Mouse (Mus musculus): ENCODE data around the gene Slit3. TPM values are rescaled to one million over a fixed set of nuclear protein-coding genes. Genes with fewer than 3 reads are reported as not detected.

The Slit3 gene
- total and polyA plus RNA-seq, 3 experiments = not detected

GRCm38 (mm10) chr11:35282825-35283571 is 162.0 kb downstream of the Slit3 start:
- Histone ChIP-seq H3K9ac (ENCODE audit: control insufficient read depth, low read depth, low read length, poor library complexity, severe bottlenecking) (no peak overlapping the region), H3K27me3 (ENCODE audit: control insufficient read depth in 1 of 2, insufficient read depth in 2 of 2, low read length in 2 of 2) (no peaks in the 10 kb centered on the region), H3K9me3 (replicated peaks; ENCODE audit: insufficient read depth, low read length) (no peaks in the 10 kb centered on the region), H3K27ac (ENCODE audit: control insufficient read depth, low read depth, low read length) (no peak overlapping the region), H3K4me3 (ENCODE audit: control insufficient read depth in 1 of 2, insufficient read depth in 1 of 2, low read depth in 2 of 2, low read length in 2 of 2) (no peak overlapping the region), H3K4me1 (ENCODE audit: control insufficient read depth in 1 of 2, insufficient read depth in 2 of 2, low read length in 2 of 2) (no peaks in the 10 kb centered on the region), H3K36me3 (ENCODE audit: control insufficient read depth in 1 of 2, insufficient read depth in 2 of 2, low read length in 2 of 2) (no peaks in the 10 kb centered on the region), H3K79me2 (ENCODE audit: control insufficient read depth, insufficient read depth, low read length, poor library complexity) (no peaks in the 10 kb centered on the region)
- TF ChIP-seq CTCF (IDR thresholded peaks at IDR 0.05 in 2 of 3, conservative IDR thresholded peaks at IDR 0.05 in 1 of 3; ENCODE audit: control insufficient read depth in 1 of 3, insufficient read depth in 1 of 3, low read depth in 2 of 3, low read length in 3 of 3, poor library complexity in 1 of 3, severe bottlenecking in 1 of 3) (no peak), CHD2 (IDR thresholded peaks at IDR 0.05; ENCODE audit: low read length) (no peak), ETS1 (IDR thresholded peaks at IDR 0.05; ENCODE audit: low read depth, low read length) (no peak), MAZ (IDR thresholded peaks at IDR 0.05; ENCODE audit: low read depth, low read length) (no peak), TAL1 (IDR thresholded peaks at IDR 0.05; ENCODE audit: low read length) (no peak), MEF2A (IDR thresholded peaks at IDR 0.05; ENCODE audit: extremely low read depth, insufficient replicate concordance, low read depth, low read length, poor library complexity, severe bottlenecking) (no peak), ZNF384 (IDR thresholded peaks at IDR 0.05; ENCODE audit: low read depth, low read length) (no peak), NRF1 (IDR thresholded peaks at IDR 0.05; ENCODE audit: insufficient read depth, low read depth, low read length, poor library complexity, severe bottlenecking) (no peak), MXI1 (IDR thresholded peaks at IDR 0.05; ENCODE audit: low read depth, low read length) (no peak), RCOR1 (IDR thresholded peaks at IDR 0.05; ENCODE audit: low read depth, low read length) (no peak), ELF1 (IDR thresholded peaks at IDR 0.05; ENCODE audit: low read depth, low read length) (no peak), CHD1 (IDR thresholded peaks at IDR 0.05; ENCODE audit: low read depth, low read length) (no peak), MAX (IDR thresholded peaks at IDR 0.05; ENCODE audit: low read length) (no peak), POLR2AphosphoS2 (IDR thresholded peaks at IDR 0.05; ENCODE audit: low read length) (no peak), TCF12 (IDR thresholded peaks at IDR 0.05; ENCODE audit: low read depth, low read length) (no peak), TBP (IDR thresholded peaks at IDR 0.05; ENCODE audit: low read depth, low read length) (no peak), MYB (IDR thresholded peaks at IDR 0.05; ENCODE audit: low read depth, low read length) (no peak), SIN3A (IDR thresholded peaks at IDR 0.05; ENCODE audit: low read length) (no peak), MYC (IDR thresholded peaks at IDR 0.05; ENCODE audit: low read depth, low read length) (no peak)
- DNase-seq (ENCODE audit: low read depth, low spot score) = no peak

- H3K4me3 ChIP-seq (ENCODE audit: control insufficient read depth in 1 of 2, insufficient read depth in 1 of 2, low read depth in 2 of 2, low read length in 2 of 2) = no peak overlapping the region
- H3K27ac ChIP-seq (ENCODE audit: control insufficient read depth, low read depth, low read length) = no peak overlapping the region
- no peaks in the 10 kb centered on the region for H3K79me2 ChIP-seq (ENCODE audit: control insufficient read depth, insufficient read depth, low read length, poor library complexity)
- H3K9ac ChIP-seq (ENCODE audit: control insufficient read depth, low read depth, low read length, poor library complexity, severe bottlenecking) = no peak overlapping the region
- no peaks in the 10 kb centered on the region for H3K36me3 ChIP-seq (ENCODE audit: control insufficient read depth in 1 of 2, insufficient read depth in 2 of 2, low read length in 2 of 2)
- TF ChIP-seq POLR2AphosphoS5 (IDR thresholded peaks at IDR 0.05; ENCODE audit: borderline replicate concordance, low read depth, low read length) = no peak
- no peak for TF ChIP-seq CHD1 (IDR thresholded peaks at IDR 0.05; ENCODE audit: low read depth, low read length)
- TF ChIP-seq CHD2 (IDR thresholded peaks at IDR 0.05; ENCODE audit: low read length) = no peak
- TF ChIP-seq NRF1 (IDR thresholded peaks at IDR 0.05; ENCODE audit: insufficient read depth, low read depth, low read length, poor library complexity, severe bottlenecking) = no peak
- TF ChIP-seq E2F4 (IDR thresholded peaks at IDR 0.05; ENCODE audit: borderline replicate concordance, low read depth, low read length) = no peak
- no peak for TF ChIP-seq GATA1 (IDR thresholded peaks at IDR 0.05; ENCODE audit: low read depth, low read length)
- no peak for TF ChIP-seq EP300 (IDR thresholded peaks at IDR 0.05; ENCODE audit: low read depth in 1 of 2, low read length in 2 of 2)
- no peak for TF ChIP-seq USF1 (IDR thresholded peaks at IDR 0.05; ENCODE audit: low read depth, low read length)
- no peak for TF ChIP-seq UBTF (IDR thresholded peaks at IDR 0.05; ENCODE audit: borderline replicate concordance, insufficient read depth, low read depth, low read length)
- TF ChIP-seq BHLHE40 (IDR thresholded peaks at IDR 0.05; ENCODE audit: borderline replicate concordance, low read depth, low read length) = no peak
- no peak for TF ChIP-seq MEF2A (IDR thresholded peaks at IDR 0.05; ENCODE audit: extremely low read depth, insufficient replicate concordance, low read depth, low read length, poor library complexity, severe bottlenecking)
- no peak for TF ChIP-seq ZKSCAN1 (IDR thresholded peaks at IDR 0.05; ENCODE audit: low read depth, low read length)
- no peak for TF ChIP-seq MXI1 (IDR thresholded peaks at IDR 0.05; ENCODE audit: low read depth, low read length)
- TF ChIP-seq POLR2A (IDR thresholded peaks at IDR 0.05; ENCODE audit: control insufficient read depth in 1 of 2, insufficient read depth in 1 of 2, low read depth in 1 of 2, low read length in 2 of 2, poor library complexity in 1 of 2) = no peak
- TF ChIP-seq TAL1 (IDR thresholded peaks at IDR 0.05; ENCODE audit: low read length) = no peak
- DNase-seq (ENCODE audit: low read depth, low spot score) = no peak
- H3K27me3 ChIP-seq (ENCODE audit: control insufficient read depth in 1 of 2, insufficient read depth in 2 of 2, low read length in 2 of 2) = no peaks in the 10 kb centered on the region
- H3K4me1 ChIP-seq (ENCODE audit: control insufficient read depth in 1 of 2, insufficient read depth in 2 of 2, low read length in 2 of 2) = no peaks in the 10 kb centered on the region
- H3K9me3 ChIP-seq (replicated peaks; ENCODE audit: insufficient read depth, low read length) = no peaks in the 10 kb centered on the region
Observed at GRCm38 (mm10) chr11:35283767-35284166, 162.7 kb downstream of the Slit3 start.

Measured in MEL (cell line).